Mouse (Mus musculus) stomach, embryonic 16.5 days (tissue): ENCODE measurements at regions not wholly inside any gene's neighbourhood (a gene's known extent, or its start where the extent isn't known, plus 50 kb on each side); places are given as distances from the start of the nearest gene placed in this dataset.

Source experiments
- ATAC-seq: fragments of 200-750 bp; cut with Nextera tagmentation; 2 replicates; pipeline ENCODE4 v1.8.0; 2017; ENCODE audit warnings: moderate number of reproducible peaks, moderate TSS enrichment; ENCODE audit not compliant: insufficient read depth, low FRiP score
- H3K27ac ChIP-seq: fragments of 300-500 bp; sonication (generic); 2 replicates; pipeline ENCODE4 v1.5.1; 2014; ENCODE audit warnings: low read length
- H3K27me3 ChIP-seq: fragments of 300-500 bp; sonication (generic); 2 replicates; pipeline ENCODE4 v1.6.1; 2014; ENCODE audit warnings: low read length, control low read depth, mixed read lengths; ENCODE audit not compliant: control insufficient read depth, insufficient read depth
- H3K36me3 ChIP-seq: fragments of 300-500 bp; sonication (generic); 2 replicates; pipeline ENCODE4 v1.6.1; 2014; ENCODE audit warnings: low read length; ENCODE audit not compliant: control insufficient read depth, insufficient read depth
- H3K4me1 ChIP-seq: fragments of 300-500 bp; sonication (generic); 2 replicates; pipeline ENCODE4 v1.6.1; 2014; ENCODE audit warnings: low read length, control low read depth, mixed read lengths; ENCODE audit not compliant: control insufficient read depth, insufficient read depth
- H3K4me2 ChIP-seq: fragments of 300-500 bp; sonication (generic); 2 replicates; pipeline ENCODE4 v1.6.1; 2014; ENCODE audit warnings: low read depth, low read length, mixed read lengths
- H3K4me3 ChIP-seq: fragments of 300-500 bp; sonication (generic); replicated peaks from 2 replicates; pipeline ENCODE4 v1.5.1; 2014; ENCODE audit warnings: mild to moderate bottlenecking, low read length
- H3K9ac ChIP-seq: fragments of 300-500 bp; sonication (generic); 2 replicates; pipeline ENCODE4 v1.6.1; 2014; ENCODE audit warnings: low read length
- H3K9me3 ChIP-seq: fragments of 300-500 bp; sonication (generic); replicated peaks from 2 replicates; pipeline ENCODE4 v1.6.1; 2016; ENCODE audit warnings: low read length, control low read depth; ENCODE audit not compliant: control insufficient read depth
- whole genome bisulfite sequencing: fragments of 180-500 bp; shearing (Covaris S2); extraction: QIAGEN DNeasy Blood & Tissue Kit; methylation state at CpG from one replicate; pipeline ENCODE4 v1.1.7; 2014; 5-methylcytosine and 5-hydroxymethylcytosine counted together

DNA sequence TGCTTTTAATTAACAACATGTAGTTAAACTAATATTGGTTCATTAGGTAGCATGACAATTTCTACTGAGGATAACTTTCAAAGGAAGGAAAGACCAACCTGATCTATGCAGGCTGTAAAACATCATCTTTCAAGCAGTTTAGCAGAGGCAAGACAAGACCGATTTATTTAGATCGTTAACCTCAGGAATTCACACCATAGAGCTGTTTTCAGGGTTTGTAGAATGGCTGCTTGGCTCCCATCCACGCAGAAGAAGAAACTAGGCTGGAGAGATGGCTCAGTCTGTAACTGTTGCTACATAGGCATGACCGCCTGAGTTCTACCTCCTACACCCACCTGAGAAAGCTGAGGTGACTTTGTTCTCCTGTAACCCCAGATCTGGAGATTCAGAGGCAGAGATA, 353.6 kb downstream of the Nucb2 start:
- H3K27me3 ChIP-seq = no peaks in the 10 kb centered on the region
- no peak overlapping the region for H3K4me2 ChIP-seq
- WGBS = 81% methylated on average over 4 of the region's 4 CpGs
- no peak overlapping the region for H3K9ac ChIP-seq
- no peak overlapping the region for H3K27ac ChIP-seq
- H3K9me3 ChIP-seq = no peaks in the 10 kb centered on the region
- no peak overlapping the region for H3K4me3 ChIP-seq
- no peaks in the 10 kb centered on the region for H3K4me1 ChIP-seq
- no peaks in the 10 kb centered on the region for H3K36me3 ChIP-seq
- no peak for ATAC-seq

DNA sequence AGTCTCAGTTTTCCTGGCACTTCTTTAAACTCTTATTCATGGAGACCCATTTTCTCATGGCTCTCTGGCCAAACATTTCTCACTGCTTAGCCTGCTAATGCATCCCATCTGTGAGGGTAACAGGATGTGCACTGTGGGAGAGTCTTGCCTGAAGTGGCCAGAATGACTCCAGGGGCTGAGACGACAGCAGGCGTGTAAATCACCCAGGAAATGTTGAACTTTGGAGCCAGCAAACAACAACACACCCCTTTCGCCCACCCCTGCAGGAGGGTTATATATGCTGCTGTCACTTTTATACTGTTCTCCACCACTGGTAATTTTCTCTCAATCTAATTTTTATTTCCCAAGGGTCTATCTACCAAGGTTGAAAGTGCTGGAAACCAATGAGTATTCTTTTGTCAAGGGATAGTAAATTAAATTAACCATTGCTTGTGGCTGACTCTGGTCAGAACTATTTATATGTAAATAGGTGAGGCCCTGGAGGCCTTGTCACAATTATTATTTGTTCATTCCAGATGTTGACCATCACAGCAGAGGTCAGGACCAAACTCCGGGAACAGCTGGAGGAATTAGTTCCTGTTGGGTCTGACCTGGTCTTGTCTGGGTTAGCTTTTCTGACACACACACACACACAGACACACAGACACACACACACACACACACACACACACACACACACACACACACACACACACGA, 378.2 kb downstream of the Nucb2 start:
- Histone ChIP-seq H3K9ac (no peak overlapping the region), H3K27ac (no peak overlapping the region), H3K4me2 (no peak overlapping the region), H3K9me3 (no peaks in the 10 kb centered on the region), H3K4me1 (no peaks in the 10 kb centered on the region), H3K27me3 (no peaks in the 10 kb centered on the region), H3K36me3 (no peaks in the 10 kb centered on the region), H3K4me3 (no peak overlapping the region)
- no peak for ATAC-seq
- 45% methylated on average over 5 of the region's 5 CpGs for WGBS

DNA sequence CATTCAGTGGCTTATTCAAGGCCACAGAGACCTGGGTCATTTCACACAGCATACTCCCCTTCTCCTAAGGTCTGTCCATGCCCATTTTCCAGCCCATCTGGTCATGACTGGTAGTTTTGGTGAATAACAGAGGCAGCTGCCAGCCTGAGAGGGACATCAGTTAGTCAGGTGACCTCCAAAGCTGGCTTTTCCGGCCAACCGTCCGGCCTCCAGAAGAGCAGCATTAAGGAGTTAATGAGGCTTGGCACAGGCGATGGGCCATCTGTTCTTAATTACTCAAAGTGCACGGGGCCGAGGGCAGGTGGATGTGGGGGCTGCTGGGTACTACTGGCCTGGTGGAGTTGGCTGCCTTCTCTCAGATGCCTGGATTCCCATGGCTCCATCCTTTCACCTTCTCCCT, 389.7 kb downstream of the Nucb2 start:
- no peak overlapping the region for H3K4me2 ChIP-seq
- H3K4me1 ChIP-seq = no peaks in the 10 kb centered on the region
- 79% methylated on average over 6 of the region's 6 CpGs for WGBS
- H3K4me3 ChIP-seq = no peak overlapping the region
- no peak overlapping the region for H3K27ac ChIP-seq
- no peak for ATAC-seq
- no peaks in the 10 kb centered on the region for H3K27me3 ChIP-seq
- H3K9ac ChIP-seq = no peak overlapping the region
- H3K36me3 ChIP-seq = no peaks in the 10 kb centered on the region
- H3K9me3 ChIP-seq = no peaks in the 10 kb centered on the region

GRCm38 (mm10) chr7:116915797-116916196, 411.6 kb downstream of the Nucb2 start:
- Histone ChIP-seq H3K4me2 (no peak overlapping the region), H3K4me1 (no peaks in the 10 kb centered on the region), H3K9ac (no peak overlapping the region), H3K27ac (no peak overlapping the region), H3K27me3 (no peaks in the 10 kb centered on the region), H3K4me3 (no peak overlapping the region), H3K9me3 (no peaks in the 10 kb centered on the region), H3K36me3 (no peaks in the 10 kb centered on the region)
- 20% methylated on average over 6 of the region's 6 CpGs for WGBS
- ATAC-seq = no peak

DNA sequence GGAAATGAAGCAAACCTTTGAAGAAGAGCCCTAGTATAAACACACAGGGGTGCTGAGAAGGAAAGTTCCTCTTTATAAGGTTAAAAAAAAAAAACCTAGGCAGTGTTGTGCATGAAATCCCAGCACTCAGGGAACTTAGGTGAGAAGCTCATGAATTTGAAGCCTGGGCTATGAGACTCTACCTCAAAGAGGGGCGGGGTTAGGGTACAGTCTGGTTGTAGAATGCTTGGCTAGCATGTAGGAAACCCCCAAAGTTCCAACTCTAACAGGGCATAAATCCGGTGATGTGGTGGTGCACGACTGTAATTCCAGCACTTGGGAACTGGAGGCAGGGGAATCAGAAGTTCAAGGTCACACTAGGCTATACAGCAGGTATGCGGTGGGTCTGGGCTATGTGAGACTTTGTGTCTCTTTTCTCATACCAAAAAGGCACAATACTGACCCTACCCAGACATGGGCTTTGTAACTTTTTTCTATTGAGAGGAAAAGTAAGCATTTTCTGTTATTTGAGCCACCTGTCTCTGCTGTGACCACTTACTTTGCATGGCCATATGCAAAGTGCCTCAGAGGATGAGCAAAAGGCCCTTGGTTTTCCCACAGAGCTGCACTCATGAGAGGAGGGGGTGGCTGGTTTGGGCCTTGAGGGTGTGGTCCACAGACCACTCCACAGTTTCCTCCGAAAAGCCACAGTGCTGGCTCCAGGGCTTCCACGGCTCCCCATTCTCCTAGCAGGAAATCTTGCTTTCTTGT, 413.9 kb downstream of the Nucb2 start:
- Histone ChIP-seq H3K9me3 (no peaks in the 10 kb centered on the region), H3K9ac (no peak overlapping the region), H3K4me3 (no peak overlapping the region), H3K27me3 (no peaks in the 10 kb centered on the region), H3K27ac (no peak overlapping the region), H3K4me1 (no peaks in the 10 kb centered on the region), H3K36me3 (no peaks in the 10 kb centered on the region), H3K4me2 (no peak overlapping the region)
- no peak for ATAC-seq
- WGBS = 83% methylated on average over 6 of the region's 6 CpGs

GRCm38 (mm10) chr7:116946448-116946847, 434.3 kb upstream of the Xylt1 start:
- no peak overlapping the region for H3K4me2 ChIP-seq
- H3K27ac ChIP-seq = no peak overlapping the region
- WGBS = 81% methylated on average over 2 of the region's 2 CpGs
- H3K36me3 ChIP-seq = no peaks in the 10 kb centered on the region
- no peak for ATAC-seq
- no peaks in the 10 kb centered on the region for H3K27me3 ChIP-seq
- H3K9me3 ChIP-seq = no peaks in the 10 kb centered on the region
- H3K9ac ChIP-seq = no peak overlapping the region
- H3K4me1 ChIP-seq = no peaks in the 10 kb centered on the region
- no peak overlapping the region for H3K4me3 ChIP-seq

GRCm38 (mm10) chr7:116959196-116959895, 421.4 kb upstream of the Xylt1 start:
- H3K4me1 ChIP-seq = no peaks in the 10 kb centered on the region
- 81% methylated on average over 14 of the region's 14 CpGs for WGBS
- no peak overlapping the region for H3K9ac ChIP-seq
- H3K27me3 ChIP-seq = no peaks in the 10 kb centered on the region
- H3K36me3 ChIP-seq = no peaks in the 10 kb centered on the region
- H3K4me3 ChIP-seq = no peak overlapping the region
- H3K9me3 ChIP-seq = no peaks in the 10 kb centered on the region
- H3K4me2 ChIP-seq = no peak overlapping the region
- no peak for ATAC-seq
- no peak overlapping the region for H3K27ac ChIP-seq

DNA sequence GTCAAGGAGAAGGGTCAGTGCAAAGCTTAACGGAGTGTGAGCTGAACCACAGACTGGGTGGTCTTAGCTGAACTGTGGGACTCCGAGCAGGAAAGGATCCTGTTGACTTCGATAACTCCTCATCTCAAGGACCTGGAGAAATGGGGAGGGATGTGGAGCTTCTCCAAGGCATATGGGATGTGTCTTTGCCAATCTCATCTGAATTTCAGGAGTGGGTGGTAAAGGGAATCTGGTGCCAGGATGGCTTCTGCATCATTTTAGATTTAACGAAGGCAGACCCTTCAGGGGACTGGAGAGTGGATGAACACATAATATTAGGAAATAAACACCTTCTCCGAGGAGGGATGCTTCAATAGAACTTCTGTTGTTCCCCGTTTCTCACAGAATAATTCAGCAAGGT, 416.9 kb upstream of the Xylt1 start:
- Histone ChIP-seq H3K27me3 (no peaks in the 10 kb centered on the region), H3K27ac (no peak overlapping the region), H3K9me3 (no peaks in the 10 kb centered on the region), H3K4me3 (no peak overlapping the region), H3K9ac (no peak overlapping the region), H3K36me3 (no peaks in the 10 kb centered on the region), H3K4me2 (no peak overlapping the region), H3K4me1 (no peaks in the 10 kb centered on the region)
- no peak for ATAC-seq
- WGBS = 64% methylated on average over 6 of the region's 6 CpGs

DNA sequence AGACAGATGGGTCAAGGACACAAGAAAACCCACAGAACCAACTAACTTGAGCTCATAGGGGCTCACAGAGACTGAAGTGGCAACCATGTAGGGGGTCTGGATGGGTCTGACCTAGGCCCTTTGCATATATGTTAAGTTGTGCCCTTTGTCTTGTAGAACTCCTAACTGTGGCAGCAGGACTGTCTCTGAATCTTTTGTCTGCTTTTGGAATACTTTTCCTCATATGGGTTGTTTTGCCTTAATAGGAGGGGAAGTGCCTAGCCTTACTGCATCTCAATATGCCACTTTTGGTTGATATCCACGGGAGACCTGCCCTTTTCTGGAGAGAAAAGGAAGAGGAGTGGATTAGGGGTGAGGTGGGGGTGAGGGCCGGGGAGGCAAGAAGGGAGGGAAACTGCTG, 389.4 kb upstream of the Xylt1 start:
- Histone ChIP-seq H3K27me3 (no peaks in the 10 kb centered on the region), H3K27ac (no peak overlapping the region), H3K36me3 (no peaks in the 10 kb centered on the region), H3K4me3 (no peak overlapping the region), H3K4me1 (no peaks in the 10 kb centered on the region), H3K9me3 (no peaks in the 10 kb centered on the region), H3K9ac (no peak overlapping the region), H3K4me2 (no peak overlapping the region)
- ATAC-seq = no peak
- WGBS = 57% methylated on average over 2 of the region's 2 CpGs
